Mouse (Mus musculus) CH12.LX (cell line): ENCODE measurements at regions not wholly inside any gene's neighbourhood (a gene's known extent, or its start where the extent isn't known, plus 50 kb on each side); places are given as distances from the start of the nearest gene placed in this dataset.

ENCODE experiments used
- DNase-seq: peaks from one replicate; pipeline ENCODE4 v3.0.0-alpha.2; 2013; ENCODE audit errors: extremely low read depth
- H3K27ac ChIP-seq: 2 replicates; pipeline ENCODE4 v1.5.1; 2012; ENCODE audit warnings: low read depth, mild to moderate bottlenecking, control low read depth, moderate library complexity; ENCODE audit not compliant: insufficient read depth
- H3K27me3 ChIP-seq: replicated peaks from 2 replicates; pipeline ENCODE3; 2012; ENCODE audit warnings: inconsistent platforms
- H3K36me3 ChIP-seq, 2 experiments: replicated peaks in 1 of 2; 2 replicates each; pipeline versions ENCODE3 to v1.6.1; 2012; ENCODE audit warnings: inconsistent platforms in 1 of 2, low read length in 1 of 2, mild to moderate bottlenecking in 1 of 2, mixed read lengths in 1 of 2, moderate library complexity in 1 of 2; ENCODE audit not compliant: control insufficient read depth in 1 of 2, insufficient read depth in 1 of 2
- H3K4me1 ChIP-seq, 2 experiments: 2 replicates each; pipeline ENCODE4 v1.6.1; 2012; ENCODE audit warnings: inconsistent platforms in 1 of 2, moderate library complexity in 1 of 2; ENCODE audit not compliant: insufficient read depth in 2 of 2, control insufficient read depth in 1 of 2
- H3K4me2 ChIP-seq: 2 replicates; pipeline ENCODE4 v1.6.1; 2012; ENCODE audit warnings: low read depth, mild to moderate bottlenecking, control low read depth; ENCODE audit not compliant: poor library complexity, insufficient read depth, severe bottlenecking
- H3K4me3 ChIP-seq, 3 experiments: fragments of 150-350 bp in 1 of 3; sonication (generic) in 1 of 3; replicated peaks in 1 of 3; 2 replicates each; pipeline versions ENCODE3 to v1.5.1; 2011 to 2012; ENCODE audit warnings: low read depth in 2 of 3, low read length in 2 of 3, mild to moderate bottlenecking in 2 of 3, moderate library complexity in 2 of 3, control low read depth in 1 of 3, improper control_type of control experiment in 1 of 3, inconsistent platforms in 1 of 3, mixed read lengths in 1 of 3; ENCODE audit not compliant: poor library complexity in 1 of 3
- H3K79me2 ChIP-seq: replicated peaks from 2 replicates; pipeline ENCODE4 v1.6.1; 2012; ENCODE audit warnings: mild to moderate bottlenecking, moderate library complexity; ENCODE audit not compliant: control insufficient read depth, poor library complexity, insufficient read depth, severe bottlenecking; ENCODE audit errors: extremely low read depth
- H3K9ac ChIP-seq: 2 replicates; pipeline ENCODE4 v1.6.1; 2012; ENCODE audit warnings: low read depth, mild to moderate bottlenecking, control low read depth, moderate library complexity; ENCODE audit not compliant: insufficient read depth
- H3K9me3 ChIP-seq: replicated peaks from 2 replicates; pipeline ENCODE3; 2012; ENCODE audit warnings: low read length, inconsistent platforms, mixed read lengths
- BHLHE40 ChIP-seq: IDR thresholded peaks from 2 replicates; pipeline ENCODE4 v1.6.1; 2011; ENCODE audit warnings: mild to moderate bottlenecking, low read depth, low read length, improper control_type of control experiment
- CHD2 ChIP-seq: IDR thresholded peaks from 2 replicates; pipeline ENCODE4 v1.6.1; 2011; ENCODE audit warnings: low read length, improper control_type of control experiment
- EP300 ChIP-seq: IDR thresholded peaks from 2 replicates; pipeline ENCODE4 v1.6.1; 2011; ENCODE audit warnings: low read length, improper control_type of control experiment
- HCFC1 ChIP-seq: IDR thresholded peaks from 2 replicates; pipeline ENCODE4 v1.6.1; 2012; ENCODE audit warnings: low read depth, mild to moderate bottlenecking, inconsistent platforms, low read length, improper control_type of control experiment
- IRF4 ChIP-seq: IDR thresholded peaks from 2 replicates; pipeline ENCODE4 v1.6.1; 2014; ENCODE audit warnings: low read depth, mild to moderate bottlenecking, inconsistent platforms, low read length, improper control_type of control experiment
- JUN ChIP-seq: IDR thresholded peaks from 2 replicates; pipeline ENCODE4 v1.6.1; 2011; ENCODE audit warnings: low read depth, mild to moderate bottlenecking, low read length, improper control_type of control experiment, moderate library complexity; ENCODE audit not compliant: insufficient read depth
- JUND ChIP-seq: conservative IDR thresholded peaks from 2 replicates; pipeline ENCODE4 v1.6.1; 2011; ENCODE audit warnings: low read depth, low read length, improper control_type of control experiment
- MAFK ChIP-seq: IDR thresholded peaks from 2 replicates; pipeline ENCODE4 v1.6.1; 2011; ENCODE audit warnings: low read length, improper control_type of control experiment; ENCODE audit not compliant: insufficient replicate concordance
- MAX ChIP-seq: IDR thresholded peaks from 2 replicates; pipeline ENCODE4 v1.6.1; 2011; ENCODE audit warnings: low read length, improper control_type of control experiment
- MYC ChIP-seq: IDR thresholded peaks from 2 replicates; pipeline ENCODE4 v1.6.1; 2011; ENCODE audit warnings: low read depth, mild to moderate bottlenecking, improper control_type of control experiment, low read length
- NRF1 ChIP-seq: IDR thresholded peaks from 2 replicates; pipeline ENCODE4 v1.6.1; 2014; ENCODE audit warnings: low read depth, mild to moderate bottlenecking, inconsistent platforms, low read length, improper control_type of control experiment, moderate library complexity
- POLR2A ChIP-seq: IDR thresholded peaks from 2 replicates; pipeline ENCODE4 v1.6.1; 2011; ENCODE audit warnings: low read depth, mild to moderate bottlenecking, improper control_type of control experiment, low read length
- POLR2AphosphoS2 ChIP-seq: IDR thresholded peaks from 2 replicates; pipeline ENCODE4 v1.6.1; 2011; ENCODE audit warnings: low read depth, low read length, improper control_type of control experiment
- SIN3A ChIP-seq: IDR thresholded peaks from 2 replicates; pipeline ENCODE4 v1.6.1; 2012; ENCODE audit warnings: low read length, improper control_type of control experiment, inconsistent platforms
- UBTF ChIP-seq: IDR thresholded peaks from 2 replicates; pipeline ENCODE4 v1.6.1; 2012; ENCODE audit warnings: low read depth, mild to moderate bottlenecking, inconsistent platforms, low read length, improper control_type of control experiment, moderate library complexity
- USF1 ChIP-seq: IDR thresholded peaks from 2 replicates; pipeline ENCODE4 v1.6.1; 2014; ENCODE audit warnings: low read depth, mild to moderate bottlenecking, inconsistent platforms, low read length, improper control_type of control experiment
- ZC3H11A ChIP-seq: IDR thresholded peaks from 2 replicates; pipeline ENCODE4 v1.6.1; 2012; ENCODE audit warnings: low read depth, mild to moderate bottlenecking, inconsistent platforms, low read length, improper control_type of control experiment
- ZNF384 ChIP-seq: IDR thresholded peaks from 2 replicates; pipeline ENCODE4 v1.6.1; 2012; ENCODE audit warnings: low read depth, low read length, improper control_type of control experiment, inconsistent platforms
- dilution Hi-C: fragments of 300-500 bp; cut with MboI; formaldehyde crosslinking; loops from 2 replicates; pipeline ENCODE4 v1.14.3; 2020; ENCODE audit warnings: low sequenced_read_pairs; ENCODE audit not compliant: extremely low pct_unique_long_range_greater_than_20kb, extremely low pct_ligation_motif_present
- in situ Hi-C: fragments of 300-500 bp; cut with MboI; formaldehyde crosslinking; loops from 3 replicates; pipeline ENCODE4 v1.14.3; 2019; ENCODE audit warnings: low sequenced_read_pairs, low pct_ligation_motif_present, low pct_unique_long_range_greater_than_20kb, mixed read lengths

- no peak for DNase-seq
- no peak overlapping the region for H3K4me3 ChIP-seq
- TF ChIP-seq CHD2, result no peak
- TF ChIP-seq ZNF384, result peak; percentile 71
- no peak for TF ChIP-seq ZC3H11A
- TF ChIP-seq MAFK, result no peak
- TF ChIP-seq UBTF, result no peak
- TF ChIP-seq SIN3A, result no peak
- TF ChIP-seq POLR2AphosphoS2, result no peak
- no peak for TF ChIP-seq BHLHE40
- no peaks in the 10 kb centered on the region for H3K79me2 ChIP-seq
- H3K36me3 ChIP-seq, result no peaks in the 10 kb centered on the region
- H3K4me1 ChIP-seq, result 0 out of 4 replicates have a peak, but pooled peaks cover 0 to 2% of the 10 kb centered on the region in 2 experiments
- in situ Hi-C loops (no loop called here), dilution Hi-C loops (no loop called here)
- H3K9me3 ChIP-seq, result peaks cover 7% of the 10 kb centered on the region
- H3K27ac ChIP-seq, result no peak overlapping the region
- no peaks in the 10 kb centered on the region for H3K27me3 ChIP-seq
- no peak overlapping the region for H3K4me2 ChIP-seq
- no peak overlapping the region for H3K9ac ChIP-seq
Measured at GRCm38 (mm10) chr16:55494162-55494561, 196.4 kb upstream of the Zpld1 start.

GRCm38 (mm10) chr16:55492111-55492510, 194.3 kb upstream of the Zpld1 start:
- Histone ChIP-seq H3K4me3 (no peak overlapping the region), H3K27me3 (no peaks in the 10 kb centered on the region), H3K79me2 (no peaks in the 10 kb centered on the region), H3K27ac (no peak overlapping the region), H3K4me1 (0 out of 4 replicates have a peak, but pooled peaks cover 0 to 2% of the 10 kb centered on the region in 2 experiments), H3K9ac (no peak overlapping the region), H3K9me3 (peaks cover 7% of the 10 kb centered on the region), H3K4me2 (no peak overlapping the region), H3K36me3 (no peaks in the 10 kb centered on the region)
- TF ChIP-seq IRF4, result no peak
- no peak for TF ChIP-seq POLR2AphosphoS2
- TF ChIP-seq NRF1, result no peak
- no peak for TF ChIP-seq UBTF
- no peak for TF ChIP-seq MYC
- TF ChIP-seq POLR2A, result no peak
- TF ChIP-seq USF1, result no peak
- TF ChIP-seq EP300, result no peak
- TF ChIP-seq ZNF384, result no peak
- dilution Hi-C loops, result no loop called here
- in situ Hi-C loops, result no loop called here
- DNase-seq, result no peak

DNA sequence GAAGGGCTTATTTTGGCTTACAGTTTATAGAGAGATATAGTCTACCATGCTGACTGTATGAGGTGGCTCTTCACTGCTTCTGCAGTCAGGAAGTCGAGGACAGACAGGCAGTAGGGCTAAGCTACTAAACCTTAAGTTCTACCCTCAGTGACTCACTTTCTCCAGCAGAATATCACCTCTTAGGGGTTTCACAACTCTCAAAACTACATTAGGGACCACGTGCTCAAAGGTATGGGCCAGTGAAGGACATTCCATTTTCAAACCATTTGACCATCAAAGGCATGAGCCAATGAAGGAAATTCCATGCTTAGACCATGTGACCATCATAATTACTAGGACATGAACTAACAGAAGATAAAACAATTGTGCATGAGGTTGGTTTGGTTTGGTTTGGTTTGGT, 186.6 kb upstream of the Zpld1 start:
- in situ Hi-C loops, result no loop called here
- H3K79me2 ChIP-seq, result no peaks in the 10 kb centered on the region
- H3K27me3 ChIP-seq, result no peaks in the 10 kb centered on the region
- no peak for DNase-seq
- TF ChIP-seq JUND (peak; percentile 46; the same call in 1 of the 2 replicates), MAX (peak; percentile 74; the same call in 1 of the 2 replicates), MYC (peak; percentile 49; the same call in 1 of the 2 replicates), HCFC1 (no peak), JUN (peak; percentile 58; the same call in 1 of the 2 replicates)
- H3K9ac ChIP-seq, result no peak overlapping the region
- H3K4me3 ChIP-seq, result no peak overlapping the region
- H3K4me2 ChIP-seq, result no peak overlapping the region
- no peaks in the 10 kb centered on the region for H3K9me3 ChIP-seq
- H3K27ac ChIP-seq, result no peak overlapping the region
- dilution Hi-C loops, result no loop called here
- peaks cover 8 to 19% of the 10 kb centered on the region in 2 experiments; a peak in 3 of 4 replicates for H3K4me1 ChIP-seq
- H3K36me3 ChIP-seq, result no peaks in the 10 kb centered on the region
